Mouse (Mus musculus): ENCODE results near the gene Cox10. TPM values are rescaled to one million over a fixed set of nuclear protein-coding genes. Genes with fewer than 3 reads are reported as not detected.

The Cox10 gene
- total RNA-seq, 2 experiments from 2014 or later: 22.0 to 27.4 TPM

DNA sequence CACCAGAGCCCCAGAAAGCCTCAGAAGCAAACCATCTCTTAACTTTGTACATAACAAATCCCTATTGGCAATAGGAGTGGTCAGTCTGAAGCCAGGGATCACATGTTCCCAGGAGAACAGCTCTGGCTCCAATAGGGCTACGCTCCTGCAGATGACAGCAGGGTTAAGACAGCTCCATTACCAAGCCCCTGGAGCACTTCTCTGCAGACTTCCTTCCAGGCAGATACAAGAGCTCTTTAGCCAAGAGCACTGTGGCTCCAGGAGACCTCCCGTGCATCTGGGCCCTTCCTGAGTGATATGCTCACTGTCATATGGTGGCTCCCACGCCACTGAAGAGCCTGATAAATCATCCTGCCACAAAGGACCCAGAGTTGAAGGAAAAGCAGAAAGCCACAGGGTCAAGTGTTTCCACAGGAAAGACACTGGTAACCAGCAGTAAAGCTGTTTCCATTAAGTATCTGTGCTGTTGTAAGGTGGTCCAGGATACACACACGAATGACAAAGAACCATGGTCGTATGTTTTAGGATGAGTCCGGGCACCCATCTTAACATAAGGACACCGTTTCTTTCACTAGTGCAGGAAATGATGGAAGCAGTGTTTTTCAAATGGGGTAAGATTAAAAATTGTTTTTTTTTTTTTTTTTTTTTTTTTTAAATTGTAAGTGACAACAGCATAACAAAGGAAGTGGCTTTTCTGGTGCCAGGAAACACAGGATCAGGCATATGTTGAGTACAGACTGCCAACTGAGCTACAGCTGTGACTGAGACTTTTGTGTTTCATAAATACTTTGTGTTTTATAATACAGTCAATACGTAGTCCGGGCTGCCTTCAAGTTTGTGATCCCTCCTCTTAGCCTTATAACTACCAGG, 90.0 kb downstream of the Cox10 start:
- no peak overlapping the region for H3K27ac ChIP-seq
- intact Hi-C loops (cut with DNase I): no loop called here
- DNase-seq (ENCODE audit: extremely low spot score in 1 of 2, low spot score in 2 of 2): no peak
- H3K4me3 ChIP-seq: no peak overlapping the region
- no peak for TF ChIP-seq CTCF (IDR thresholded peaks at IDR 0.05)

DNA sequence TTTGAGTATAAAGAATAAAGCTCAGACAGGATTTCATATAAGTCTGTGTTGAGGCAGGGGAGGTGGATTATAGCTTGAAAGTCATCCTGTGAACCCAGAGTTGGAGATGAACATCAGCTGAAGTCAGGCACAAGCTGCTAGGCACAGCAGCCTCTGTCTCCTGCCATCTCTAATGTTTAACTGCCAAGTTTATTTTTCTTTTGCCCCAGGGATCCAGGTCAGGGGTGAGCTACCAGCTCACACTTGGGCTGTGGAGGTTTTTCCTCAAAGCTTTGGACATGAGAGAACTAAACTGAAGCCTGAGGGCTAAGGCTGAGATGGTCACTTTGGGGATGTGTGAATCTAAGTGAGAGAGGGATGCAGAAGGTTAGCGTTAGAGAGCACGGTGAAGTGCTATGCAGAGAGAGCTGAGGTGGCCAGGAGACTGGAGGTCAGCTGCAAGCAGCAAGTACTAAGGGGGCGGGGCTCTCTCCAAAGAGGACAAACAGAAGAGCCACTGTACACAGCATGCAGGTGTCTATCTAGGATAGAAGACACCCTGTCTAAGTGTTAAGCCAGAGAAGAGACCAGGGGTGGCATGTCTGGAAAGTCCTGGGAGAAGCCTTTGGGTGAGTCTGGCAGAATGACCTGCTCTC, 91.1 kb downstream of the Cox10 start:
- Histone ChIP-seq H3K4me3 (no peak overlapping the region), H3K27ac (no peak overlapping the region)
- no peak for DNase-seq (ENCODE audit: extremely low spot score in 1 of 2, low spot score in 2 of 2)
- intact Hi-C loops (cut with DNase I): no loop called here
- TF ChIP-seq CTCF (IDR thresholded peaks at IDR 0.05): no peak

DNA sequence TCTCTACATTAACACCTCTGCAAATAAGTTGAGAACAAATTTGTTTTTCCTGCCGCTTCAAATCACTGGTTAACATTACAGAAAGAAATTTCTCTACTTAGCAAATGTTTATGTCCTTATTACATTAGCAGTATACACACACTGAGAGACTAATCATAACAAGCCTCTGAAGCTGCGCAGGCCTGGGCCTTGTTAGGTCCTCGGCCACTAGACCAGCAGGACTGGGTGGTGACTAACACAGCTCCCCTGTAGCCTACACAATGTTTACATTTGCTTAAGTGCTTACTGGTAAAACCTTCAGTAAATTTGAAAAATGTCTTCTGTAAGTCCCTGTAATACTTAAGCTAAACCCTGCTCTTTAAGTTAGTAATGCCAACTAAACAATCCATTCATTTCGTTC, 92.6 kb downstream of the Cox10 start:
- intact Hi-C loops (cut with DNase I): no loop called here

DNA sequence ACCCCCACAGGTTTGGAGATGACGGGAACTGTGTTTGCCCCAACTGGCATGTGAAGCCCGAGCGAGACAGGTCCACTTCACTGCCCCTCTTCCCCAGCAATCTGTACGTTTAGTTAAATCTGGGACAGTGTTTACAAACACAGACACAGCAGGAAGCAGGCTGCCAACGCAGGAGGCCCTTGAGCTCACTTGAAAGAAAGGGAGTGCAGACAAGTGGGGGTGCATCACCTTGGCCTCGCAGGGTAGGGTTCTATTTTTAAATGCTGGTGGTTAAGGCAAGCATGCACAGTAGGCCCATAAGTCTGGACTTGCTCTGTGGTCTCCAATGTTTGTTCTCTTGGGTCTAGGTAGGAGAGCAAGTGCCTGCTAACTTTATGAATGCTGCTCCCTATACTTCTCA, 93.8 kb downstream of the Cox10 start:
- Histone ChIP-seq H3K27ac (no peak overlapping the region), H3K4me3 (no peak overlapping the region)
- TF ChIP-seq CTCF (IDR thresholded peaks at IDR 0.05): no peak
- no peak for DNase-seq (ENCODE audit: extremely low spot score in 1 of 2, low spot score in 2 of 2)
- intact Hi-C loops (cut with DNase I): no loop called here

More for the DNA sequence above, 92.6 kb downstream of the Cox10 start:
- H3K4me3 ChIP-seq: no peak overlapping the region
- no peak for DNase-seq (ENCODE audit: extremely low spot score in 1 of 2, low spot score in 2 of 2)
- no peak for TF ChIP-seq CTCF (IDR thresholded peaks at IDR 0.05)
- H3K27ac ChIP-seq: no peak overlapping the region

DNA sequence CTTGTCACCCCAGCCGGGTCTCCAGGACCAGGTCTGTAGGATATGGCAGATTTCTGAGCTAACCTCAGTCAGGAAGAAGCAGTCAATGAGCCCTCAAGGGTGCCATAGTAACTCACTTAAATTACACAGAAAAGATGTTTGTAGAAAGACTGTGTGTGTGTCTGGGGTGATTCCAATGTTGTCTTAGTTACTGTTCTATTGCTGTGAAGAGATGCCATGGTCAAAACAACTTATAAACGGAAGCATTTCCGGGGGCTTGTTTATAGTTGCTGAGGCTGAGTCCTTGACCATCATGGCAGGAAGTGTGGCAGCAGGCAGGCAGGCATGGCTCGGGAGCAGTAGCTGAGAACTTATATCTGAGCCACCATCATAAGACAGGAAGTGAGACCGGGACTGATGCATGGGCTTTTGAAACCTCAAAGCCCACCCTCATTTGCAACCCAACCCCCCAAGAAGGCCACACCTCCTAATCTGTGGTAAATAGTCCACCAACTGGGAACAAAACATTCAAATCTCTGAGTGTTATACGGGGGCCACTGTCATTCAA, 94.6 kb downstream of the Cox10 start:
- no peak for DNase-seq (ENCODE audit: extremely low spot score in 1 of 2, low spot score in 2 of 2)
- Histone ChIP-seq H3K27ac (no peak overlapping the region), H3K4me3 (no peak overlapping the region)
- intact Hi-C loops (cut with DNase I): no loop called here
- no peak for TF ChIP-seq CTCF (IDR thresholded peaks at IDR 0.05)

DNA sequence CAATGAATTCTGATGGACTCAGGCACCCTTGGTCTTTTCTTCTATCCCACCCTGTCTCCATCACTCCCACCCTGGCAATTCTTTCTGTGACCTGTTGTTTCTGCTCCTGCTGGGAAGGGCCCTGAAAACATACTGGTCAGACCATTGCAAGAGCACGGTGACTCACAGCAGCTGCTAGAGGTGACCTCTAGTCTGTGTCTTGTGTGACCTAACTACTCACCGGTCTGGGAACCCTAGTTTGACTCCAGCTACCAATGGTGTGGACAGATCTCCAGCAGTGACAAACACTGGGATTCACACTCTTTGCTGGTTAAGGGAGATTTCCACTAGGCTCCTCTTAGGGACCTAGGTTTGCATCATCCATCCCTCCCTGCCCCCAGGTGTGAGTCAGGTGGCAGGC, 101.5 kb downstream of the Cox10 start:
- H3K27ac ChIP-seq: no peak overlapping the region
- intact Hi-C loops (cut with DNase I): no loop called here
- no peak for TF ChIP-seq CTCF (IDR thresholded peaks at IDR 0.05)
- no peak for DNase-seq (ENCODE audit: extremely low spot score in 1 of 2, low spot score in 2 of 2)
- no peak overlapping the region for H3K4me3 ChIP-seq

DNA sequence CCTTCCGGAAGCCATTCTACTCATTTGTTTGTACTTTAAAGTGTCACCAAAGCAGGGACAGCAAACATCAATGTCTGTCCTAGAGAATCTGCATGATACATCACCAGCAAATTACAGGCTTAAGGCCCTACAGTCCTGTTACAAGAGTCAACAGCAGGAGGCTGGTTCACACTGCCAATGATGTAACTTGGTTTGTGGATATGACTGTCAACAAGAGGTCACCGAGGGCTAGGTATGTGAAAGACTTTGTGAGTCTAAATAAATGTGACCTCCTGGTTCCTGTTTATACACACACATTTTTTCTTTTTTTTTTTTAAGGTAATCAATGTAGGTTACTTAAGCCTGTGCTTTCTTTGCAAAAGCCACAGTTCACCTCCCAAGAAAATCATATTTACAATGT, 102.5 kb downstream of the Cox10 start:
- no peak overlapping the region for H3K27ac ChIP-seq
- TF ChIP-seq CTCF (IDR thresholded peaks at IDR 0.05): no peak
- DNase-seq (ENCODE audit: extremely low spot score in 1 of 2, low spot score in 2 of 2): no peak
- no peak overlapping the region for H3K4me3 ChIP-seq
- intact Hi-C loops (cut with DNase I): no loop called here

DNA sequence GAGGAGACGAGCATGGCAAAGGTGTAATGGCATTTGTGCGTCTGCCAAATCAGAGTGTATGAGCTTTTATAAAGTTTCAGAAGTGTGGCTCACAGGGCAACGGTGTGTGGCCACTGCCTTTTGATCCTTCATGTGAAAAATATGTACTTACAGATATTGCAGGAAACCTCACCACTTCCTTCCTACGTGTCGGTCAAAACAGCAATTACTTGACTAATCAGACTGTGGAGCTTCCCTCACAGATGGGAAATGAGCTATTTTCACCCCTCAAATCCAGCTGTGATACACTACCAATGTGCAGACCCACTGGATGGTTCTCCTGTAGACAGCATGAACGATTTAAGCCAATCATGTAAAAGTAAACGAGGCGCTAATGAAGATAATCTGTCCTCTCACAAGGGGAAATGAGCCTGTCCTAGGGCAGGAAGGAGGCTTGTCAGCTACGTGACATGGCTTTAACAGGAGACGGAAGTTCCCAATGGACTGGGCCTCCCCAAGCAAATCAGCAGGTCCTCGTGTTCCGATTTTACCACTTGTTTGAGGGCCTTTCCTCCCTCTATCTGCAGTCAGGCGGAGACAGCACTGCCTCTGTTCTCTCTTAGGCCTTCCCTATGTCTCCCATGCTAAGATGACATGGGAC, 103.9 kb downstream of the Cox10 start:
- TF ChIP-seq CTCF (IDR thresholded peaks at IDR 0.05): no peak
- no peak overlapping the region for H3K27ac ChIP-seq
- no peak overlapping the region for H3K4me3 ChIP-seq
- no peak for DNase-seq (ENCODE audit: extremely low spot score in 1 of 2, low spot score in 2 of 2)
- intact Hi-C loops (cut with DNase I): no loop called here

DNA sequence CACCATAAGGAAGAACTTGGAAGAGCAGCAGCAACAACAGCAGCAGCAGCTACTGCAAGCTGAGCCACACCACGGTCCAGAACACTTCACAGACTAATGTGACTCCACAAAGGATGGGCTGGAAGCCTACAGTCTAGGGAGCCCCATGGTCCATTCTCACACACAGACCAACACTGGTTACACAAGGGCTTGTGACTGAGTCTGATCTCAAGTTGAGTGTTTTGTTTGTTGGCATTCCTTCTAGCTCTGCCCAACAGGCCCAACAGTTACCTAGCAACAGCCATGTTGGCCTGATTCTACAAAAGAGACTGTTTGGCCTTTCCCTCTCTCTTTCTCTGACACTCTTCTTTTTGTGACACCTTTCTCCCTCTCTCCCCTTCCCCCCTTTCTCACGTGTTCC, 105.3 kb downstream of the Cox10 start:
- Histone ChIP-seq H3K4me3 (no peak overlapping the region), H3K27ac (no peak overlapping the region)
- intact Hi-C loops (cut with DNase I): no loop called here
- DNase-seq (ENCODE audit: extremely low spot score in 1 of 2, low spot score in 2 of 2): no peak
- no peak for TF ChIP-seq CTCF (IDR thresholded peaks at IDR 0.05)

DNA sequence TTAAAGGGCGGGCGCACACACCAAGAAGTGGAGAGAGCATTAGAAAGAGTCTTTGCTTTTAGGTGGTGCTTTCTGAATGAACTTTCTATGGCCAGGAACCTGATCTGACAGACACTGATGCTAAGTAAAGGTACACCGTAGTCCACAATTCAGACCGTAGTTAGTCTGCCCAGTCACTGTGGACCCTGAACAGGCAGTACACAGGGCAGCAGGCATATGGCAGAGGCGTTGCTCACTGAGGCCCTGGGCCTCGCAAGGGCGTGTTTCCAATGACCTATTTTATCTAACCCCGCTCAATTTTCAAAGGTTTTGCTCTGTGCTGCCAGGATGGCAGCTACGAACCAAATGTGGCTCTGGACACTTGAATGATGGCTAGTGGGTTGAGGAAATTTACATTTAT, 107.8 kb downstream of the Cox10 start:
- intact Hi-C loops (cut with DNase I): no loop called here
- no peak for TF ChIP-seq CTCF (IDR thresholded peaks at IDR 0.05)
- no peak overlapping the region for H3K27ac ChIP-seq
- DNase-seq (ENCODE audit: extremely low spot score in 1 of 2, low spot score in 2 of 2): no peak
- H3K4me3 ChIP-seq: no peak overlapping the region

DNA sequence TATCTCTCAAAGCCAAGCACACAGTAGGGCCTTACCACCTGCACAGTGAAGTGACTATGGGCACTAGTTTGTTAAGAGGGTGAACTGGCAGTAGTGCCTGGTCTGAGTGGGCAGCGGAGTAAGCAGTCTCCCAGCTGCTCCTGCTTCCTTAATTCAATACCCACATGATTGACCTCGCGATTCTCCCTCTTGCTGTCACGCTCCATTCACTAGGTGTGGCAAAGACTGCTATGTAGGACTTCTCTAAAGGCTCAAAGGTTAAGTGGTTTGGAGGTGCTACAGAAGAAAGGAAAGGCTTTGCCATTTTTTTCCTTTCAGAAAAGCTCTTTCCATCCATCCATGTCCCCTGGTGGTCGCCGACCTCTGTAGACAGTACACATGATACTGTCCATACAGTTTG, 108.5 kb downstream of the Cox10 start:
- Histone ChIP-seq H3K27ac (no peak overlapping the region), H3K4me3 (no peak overlapping the region)
- intact Hi-C loops (cut with DNase I): no loop called here
- no peak for DNase-seq (ENCODE audit: extremely low spot score in 1 of 2, low spot score in 2 of 2)
- no peak for TF ChIP-seq CTCF (IDR thresholded peaks at IDR 0.05)

Measured in left cerebral cortex, adult 2 months (tissue).